Mouse (Mus musculus): ENCODE results near the gene Zfp13.
"Not testable (repeated sequence)": the region's sequence is repeated elsewhere in the genome, so short reads cannot be mapped to it uniquely, and the experiment has no call there.

- TF ChIP-seq POLR2A (IDR thresholded peaks at IDR 0.05; ENCODE audit: borderline replicate concordance, low read depth, low read length); CTCF (IDR thresholded peaks at IDR 0.05; ENCODE audit: low read depth, low read length): not testable (repeated sequence)
Measured at GRCm38 (mm10) chr17:23535046-23535788, 64.1 kb downstream of the Zfp13 start.

Data from bone marrow macrophage, adult 2 months (primary cell).